Mouse (Mus musculus) G1E (cell line): Measurements from ENCODE around the gene Shisa2.

Experiments
- CTCF ChIP-seq: IDR thresholded peaks from 2 replicates; pipeline ENCODE4 v1.5.1; 2012; ENCODE audit warnings: low read depth, low read length, inconsistent platforms, mixed read lengths
- GATA1 ChIP-seq: IDR thresholded peaks from 2 replicates; pipeline ENCODE4 v1.6.1; 2012; ENCODE audit warnings: borderline replicate concordance, low read length, inconsistent platforms, mixed read lengths
- TAL1 ChIP-seq: conservative IDR thresholded peaks from 2 replicates; pipeline ENCODE4 v1.6.1; 2012; ENCODE audit warnings: low read depth, low read length, inconsistent platforms, mixed read lengths

DNA sequence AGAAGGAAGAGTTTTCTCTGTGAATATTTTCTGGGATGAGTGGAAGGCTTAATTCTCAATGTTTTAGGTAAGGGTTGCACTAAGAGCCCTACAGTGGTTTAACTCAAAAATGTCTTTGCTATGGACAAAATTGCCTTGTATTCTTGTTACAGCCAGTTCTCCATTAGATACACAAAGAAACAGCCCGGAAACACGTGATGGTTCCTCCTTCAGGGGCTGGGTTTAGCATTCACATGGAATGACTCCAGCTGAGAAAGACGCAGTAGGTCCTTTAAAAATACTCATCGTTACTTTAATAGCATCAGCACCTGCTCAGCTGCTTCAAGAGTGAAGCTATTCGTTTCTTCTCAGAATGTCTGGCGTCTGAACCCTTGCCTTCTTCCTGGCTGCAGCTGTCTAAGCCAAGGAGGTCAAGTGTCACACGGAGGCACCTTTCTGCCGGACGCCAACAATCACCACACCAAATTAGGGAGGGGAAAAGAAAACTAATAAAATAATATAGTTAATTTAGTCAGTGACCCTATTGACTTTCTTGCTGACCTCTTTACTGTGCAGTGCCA is 702 bp upstream of the Shisa2 start:
- TF ChIP-seq CTCF (no peak), TAL1 (no peak), GATA1 (no peak)
